In the genomic region with DNA sequence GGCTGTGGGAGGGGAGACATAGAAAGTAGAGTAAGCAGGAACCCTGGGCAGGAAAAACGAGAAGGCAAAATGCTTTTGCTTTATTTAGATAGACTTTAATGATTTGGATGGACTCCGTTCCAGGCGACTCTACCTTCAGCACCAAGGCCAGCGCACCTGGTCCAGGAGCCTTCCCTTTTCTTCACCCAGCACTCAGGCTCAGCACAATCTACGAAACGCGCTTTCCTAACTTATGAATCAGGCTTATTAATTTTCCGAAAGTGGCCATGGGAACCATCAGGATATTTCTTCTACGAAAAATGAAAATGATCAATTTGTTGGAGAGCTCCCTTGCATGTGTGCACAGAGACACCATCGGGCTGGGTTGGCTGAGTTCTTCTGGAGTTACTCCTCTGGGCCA, we compare ENCODE assay signal across 9 mouse cellular contexts. TPM values are rescaled to one million over a fixed set of nuclear protein-coding genes. Genes with fewer than 3 reads are reported as not detected.
DNase-seq lines count a peak whose midpoint lies in the region; ATAC-seq and TF ChIP-seq lines count a peak whose summit lies in the region.
"Had no signal": no experiment of that assay in that cellular context is flagged by ENCODE, and none has a peak within 500 bp of the region (broad histone marks: within the 10 kb centered on the region; RNA-seq: fewer than 3 reads in every experiment).

No protein-coding gene starts in this region.

- H3K4me2 ChIP-seq in heart, embryonic 11.5 days, result no peak overlapping the region
- H3K4me2 ChIP-seq in CH12.LX (ENCODE audit: insufficient read depth, low read depth, poor library complexity, severe bottlenecking), result no peak overlapping the region
- no peak overlapping the region for H3K4me2 ChIP-seq in limb, embryonic 14.5 days (replicated peaks; ENCODE audit: low read depth, low read length, severe bottlenecking)

- TF ChIP-seq RAD21 in CH12.LX (IDR thresholded peaks at IDR 0.05; ENCODE audit: low read depth, low read length), result no peak

- H3K79me2 ChIP-seq in CH12.LX (replicated peaks; ENCODE audit: control insufficient read depth, extremely low read depth, insufficient read depth, poor library complexity, severe bottlenecking), result no peaks in the 10 kb centered on the region

- peaks cover 5% of the 10 kb centered on the region; the same call in 1 of the 2 replicates for H3K4me1 ChIP-seq in heart, embryonic 11.5 days (ENCODE audit: control insufficient read depth, insufficient read depth, low read length)
- H3K4me1 ChIP-seq in CH12.LX (ENCODE audit: control insufficient read depth in 1 of 2, insufficient read depth in 2 of 2), result no peaks in the 10 kb centered on the region
- no peaks in the 10 kb centered on the region for H3K4me1 ChIP-seq in limb, embryonic 14.5 days (ENCODE audit: control insufficient read depth, insufficient read depth, low read length)

- dilution Hi-C loops in CH12.LX (cut with MboI; ENCODE audit: extremely low pct_ligation_motif_present, extremely low pct_unique_long_range_greater_than_20kb, low sequenced_read_pairs), result no loop called here

- 6% methylated on average over 10 of the region's 10 CpGs for WGBS in heart, embryonic 11.5 days (ENCODE audit: insufficient replicate concordance)
- 2% methylated on average over 10 of the region's 10 CpGs for WGBS in limb, embryonic 14.5 days

- TF ChIP-seq EP300 in CH12.LX (IDR thresholded peaks at IDR 0.05; ENCODE audit: low read length), result no peak

- H3K27ac ChIP-seq in heart, embryonic 11.5 days (ENCODE audit: low read depth, low read length), result no peak overlapping the region
- no peak overlapping the region for H3K27ac ChIP-seq in CH12.LX (ENCODE audit: insufficient read depth, low read depth)
- no peak overlapping the region for H3K27ac ChIP-seq in limb, embryonic 14.5 days (replicated peaks; ENCODE audit: low read depth, low read length)

- H3K4me3 ChIP-seq in heart, embryonic 11.5 days (ENCODE audit: low read depth, low read length), result no peak overlapping the region
- no peak overlapping the region for H3K4me3 ChIP-seq in CH12.LX (replicated peaks in 1 of 3; ENCODE audit: low read depth in 2 of 3, low read length in 2 of 3, poor library complexity in 1 of 3)
- no peak overlapping the region for H3K4me3 ChIP-seq in limb, embryonic 14.5 days (replicated peaks; ENCODE audit: low read length)

- in situ Hi-C loops in CH12.LX (cut with MboI; ENCODE audit: low pct_ligation_motif_present, low pct_unique_long_range_greater_than_20kb, low sequenced_read_pairs), result no loop called here

- H3K36me3 ChIP-seq in heart, embryonic 11.5 days (ENCODE audit: control insufficient read depth, insufficient read depth, low read length), result no peaks in the 10 kb centered on the region
- no peaks in the 10 kb centered on the region for H3K36me3 ChIP-seq in CH12.LX (replicated peaks in 1 of 2; ENCODE audit: control insufficient read depth in 1 of 2, insufficient read depth in 1 of 2, low read length in 1 of 2)
- no peaks in the 10 kb centered on the region for H3K36me3 ChIP-seq in limb, embryonic 14.5 days (ENCODE audit: control insufficient read depth, insufficient read depth, low read length)

- intact Hi-C loops in heart, postnatal 14 days (cut with DNase I), result no loop called here

- H3K9ac ChIP-seq in heart, embryonic 11.5 days (ENCODE audit: low read depth, low read length), result no peak overlapping the region
- no peak overlapping the region for H3K9ac ChIP-seq in CH12.LX (ENCODE audit: insufficient read depth, low read depth)
- no peak overlapping the region for H3K9ac ChIP-seq in limb, embryonic 14.5 days (ENCODE audit: low read depth, low read length, severe bottlenecking)

- ATAC-seq in heart, embryonic 11.5 days (replicated peaks; ENCODE audit: insufficient number of reproducible peaks, low FRiP score, low TSS enrichment), result no peak
- no peak for ATAC-seq in limb, embryonic 14.5 days (ENCODE audit: low FRiP score, low read depth)

- no peak for TF ChIP-seq CTCF in CH12.LX (conservative IDR thresholded peaks at IDR 0.05 in 1 of 2, IDR thresholded peaks at IDR 0.05 in 1 of 2; ENCODE audit: low read depth in 2 of 2, low read length in 2 of 2)

- DNase-seq in heart, postnatal 14 days, result peak; percentile 42 to 67
- peak; percentile 14 for DNase-seq in CH12.LX (ENCODE audit: extremely low read depth)
- peak; percentile 82 for DNase-seq in embryo, embryonic 10.5 days (ENCODE audit: low spot score)
- peak; percentile 88 for DNase-seq in limb, embryonic 14.5 days (ENCODE audit: low spot score)
- DNase-seq in cerebellum, adult 11 months, result no peak
- no peak for DNase-seq in layer of hippocampus, postnatal 36 days
- DNase-seq in right cerebral cortex, adult 18-20 months, result no peak

- H3K27me3 ChIP-seq in heart, embryonic 11.5 days (ENCODE audit: control insufficient read depth, insufficient read depth, low read length), result peaks cover 80% of the 10 kb centered on the region
- H3K27me3 ChIP-seq in CH12.LX (replicated peaks), result peaks cover 1% of the 10 kb centered on the region
- H3K27me3 ChIP-seq in limb, embryonic 14.5 days (ENCODE audit: control insufficient read depth, insufficient read depth, low read length), result peaks cover 59% of the 10 kb centered on the region

- H3K9me3 ChIP-seq in heart, embryonic 11.5 days (replicated peaks; ENCODE audit: control insufficient read depth, low read length), result no peaks in the 10 kb centered on the region
- no peaks in the 10 kb centered on the region for H3K9me3 ChIP-seq in CH12.LX (replicated peaks; ENCODE audit: low read length)
- no peaks in the 10 kb centered on the region for H3K9me3 ChIP-seq in limb, embryonic 14.5 days (ENCODE audit: control insufficient read depth, low read length)

- TF ChIP-seq POLR2A in CH12.LX (IDR thresholded peaks at IDR 0.05; ENCODE audit: low read depth, low read length), result no peak
- TF ChIP-seq POLR2A in limb, embryonic 14.5 days (IDR thresholded peaks at IDR 0.05; ENCODE audit: borderline replicate concordance, extremely low read depth, insufficient read depth, insufficient read length), result no peak

TF ChIP-seq in CH12.LX, 34 proteins besides CTCF, POLR2A, EP300 and RAD21:
- TF ChIP-seq ZMIZ1 (IDR thresholded peaks at IDR 0.05; ENCODE audit: low read depth, low read length) (no peak), RCOR1 (conservative IDR thresholded peaks at IDR 0.05; ENCODE audit: low read depth, low read length) (no peak), TCF12 (IDR thresholded peaks at IDR 0.05; ENCODE audit: low read depth, low read length) (no peak), GABPA (IDR thresholded peaks at IDR 0.05; ENCODE audit: insufficient replicate concordance, low read depth, low read length) (no peak), MAX (IDR thresholded peaks at IDR 0.05; ENCODE audit: low read length) (no peak), HCFC1 (IDR thresholded peaks at IDR 0.05; ENCODE audit: low read depth, low read length) (no peak), USF1 (IDR thresholded peaks at IDR 0.05; ENCODE audit: low read depth, low read length) (no peak), ZNF384 (IDR thresholded peaks at IDR 0.05; ENCODE audit: low read depth, low read length) (no peak)

RNA-seq across cellular contexts. Expression of a gene that starts 16.4 kb away (rescaled TPM):
- not detected for total RNA-seq in heart, postnatal 14 days (2021)
- polyA plus RNA-seq in heart, embryonic 11.5 days (2014; fragmentation: Nextera tagmentation; extraction: Ambion mirVana), result not detected in 2 replicates
- not detected in 2 replicates for total RNA-seq in CH12.LX (2012; rRNA removed)
- not detected in 2 replicates for total RNA-seq in CH12.LX (2014; rRNA removed)
- polyA plus RNA-seq in CH12.LX (2012; ENCODE audit: insufficient read length, low read depth), result not detected in 2 replicates
- 0.04 TPM in 1 of 2 replicates, not detected in the other for polyA plus RNA-seq in limb, embryonic 14.5 days (2012; rRNA removed)
- not detected in 2 replicates for polyA plus RNA-seq in limb, embryonic 14.5 days (2014; fragmentation: Nextera tagmentation; extraction: Ambion mirVana)
- not detected for total RNA-seq in layer of hippocampus, postnatal 36 days (2021)
- polyA plus RNA-seq: heart, embryonic 16.5 days had no signal

RNA-seq across cellular contexts. Expression of a gene that starts 57.8 kb away (rescaled TPM):
- total RNA-seq in heart, postnatal 14 days (2021), result 10 to 100 TPM; 48.8 to 50.5 TPM
- 27.1 and 32.7 TPM in 2 replicates for polyA plus RNA-seq in heart, embryonic 11.5 days (2014; fragmentation: Nextera tagmentation; extraction: Ambion mirVana)
- total RNA-seq in CH12.LX (2012; rRNA removed) (9.0 and 14.4 TPM in 2 replicates), CH12.LX (2014; rRNA removed) (21.6 and 30.2 TPM in 2 replicates)
- 27.8 and 32.7 TPM in 2 replicates for polyA plus RNA-seq in CH12.LX (2012; ENCODE audit: insufficient read length, low read depth)
- 22.3 and 23.7 TPM in 2 replicates for polyA plus RNA-seq in limb, embryonic 14.5 days (2012; rRNA removed)
- polyA plus RNA-seq in limb, embryonic 14.5 days (2014; fragmentation: Nextera tagmentation; extraction: Ambion mirVana), result 25.1 and 25.6 TPM in 2 replicates
- total RNA-seq in layer of hippocampus, postnatal 36 days (2021), result 10 to 100 TPM; 30.0 to 31.4 TPM

Comparison
In these comparisons a context has a peak if more than half of its experiments do, and no peak if none do; other contexts are left out.
1. DNase-seq: peak in heart, postnatal 14 days (2 of 2), CH12.LX (single experiment), embryo, embryonic 10.5 days (single experiment) and limb, embryonic 14.5 days (single experiment); none in cerebellum, adult 11 months (single experiment), layer of hippocampus, postnatal 36 days (0 of 2) and right cerebral cortex, adult 18-20 months (single experiment).